Mouse (Mus musculus) MEL (cell line): Measurements from ENCODE around the gene Metrn. TPM values are rescaled to one million over a fixed set of nuclear protein-coding genes. Genes with fewer than 3 reads are reported as not detected.
A peak's percentile ranks its signal among the peaks of the same experiment; 100 is the strongest.

Source experiments
- DNase-seq: peaks from one replicate; pipeline ENCODE4 v3.0.0; 2011; ENCODE audit warnings: low read depth, low spot score
- H3K27ac ChIP-seq: 2 replicates; pipeline ENCODE4 v1.5.1; 2012; ENCODE audit warnings: low read depth, mild to moderate bottlenecking, control low read depth, low read length, moderate library complexity; ENCODE audit not compliant: control insufficient read depth
- H3K27me3 ChIP-seq, 2 experiments: fragments of 150-350 bp in 1 of 2; sonication (generic) in 1 of 2; 2 replicates each; pipeline ENCODE4 v1.6.1; 2012; ENCODE audit warnings: low read length in 2 of 2, mild to moderate bottlenecking in 2 of 2, improper control_type of control experiment in 1 of 2, moderate library complexity in 1 of 2; ENCODE audit not compliant: insufficient read depth in 2 of 2, control insufficient read depth in 1 of 2
- H3K36me3 ChIP-seq, 2 experiments: 2 replicates each; pipeline ENCODE4 v1.6.1; 2012 to 2014; ENCODE audit warnings: low read length in 2 of 2, improper control_type of control experiment in 1 of 2, inconsistent platforms in 1 of 2, mild to moderate bottlenecking in 1 of 2; ENCODE audit not compliant: insufficient read depth in 2 of 2, control insufficient read depth in 1 of 2
- H3K4me1 ChIP-seq, 2 experiments: fragments of 150-350 bp in 1 of 2; sonication (generic) in 1 of 2; 2 replicates each; pipeline ENCODE4 v1.6.1; 2012; ENCODE audit warnings: low read length in 2 of 2, improper control_type of control experiment in 1 of 2, mild to moderate bottlenecking in 1 of 2; ENCODE audit not compliant: insufficient read depth in 2 of 2, control insufficient read depth in 1 of 2
- H3K4me3 ChIP-seq, 2 experiments: fragments of 150-350 bp in 1 of 2; sonication (generic) in 1 of 2; 2 replicates each; pipeline ENCODE4 v1.5.1; 2012; ENCODE audit warnings: low read depth in 2 of 2, low read length in 2 of 2, mild to moderate bottlenecking in 2 of 2, moderate library complexity in 2 of 2, control low read depth in 1 of 2, improper control_type of control experiment in 1 of 2; ENCODE audit not compliant: control insufficient read depth in 1 of 2, insufficient read depth in 1 of 2
- H3K79me2 ChIP-seq: 2 replicates; pipeline ENCODE4 v1.6.1; 2012; ENCODE audit warnings: mild to moderate bottlenecking, low read length, moderate library complexity; ENCODE audit not compliant: control insufficient read depth, poor library complexity, insufficient read depth
- H3K9ac ChIP-seq: 2 replicates; pipeline ENCODE4 v1.6.1; 2012; ENCODE audit warnings: low read depth, mild to moderate bottlenecking, control low read depth, low read length, moderate library complexity; ENCODE audit not compliant: control insufficient read depth, poor library complexity, severe bottlenecking
- H3K9me3 ChIP-seq: fragments of 150-350 bp; sonication (generic); replicated peaks from 2 replicates; pipeline ENCODE4 v1.6.1; 2012; ENCODE audit warnings: mild to moderate bottlenecking, low read length, improper control_type of control experiment, moderate library complexity; ENCODE audit not compliant: insufficient read depth
- BHLHE40 ChIP-seq: IDR thresholded peaks from 2 replicates; pipeline ENCODE4 v1.6.1; 2012; ENCODE audit warnings: low read depth, mild to moderate bottlenecking, inconsistent platforms, low read length, improper control_type of control experiment, borderline replicate concordance
- E2F4 ChIP-seq: IDR thresholded peaks from 2 replicates; pipeline ENCODE4 v1.6.1; 2011; ENCODE audit warnings: low read depth, low read length, improper control_type of control experiment, borderline replicate concordance
- ETS1 ChIP-seq: IDR thresholded peaks from 2 replicates; pipeline ENCODE4 v1.6.1; 2012; ENCODE audit warnings: low read depth, mild to moderate bottlenecking, inconsistent platforms, low read length, improper control_type of control experiment, moderate library complexity
- HCFC1 ChIP-seq: IDR thresholded peaks from 2 replicates; pipeline ENCODE4 v1.6.1; 2012; ENCODE audit warnings: low read depth, mild to moderate bottlenecking, inconsistent platforms, low read length, improper control_type of control experiment, moderate library complexity
- KAT2A ChIP-seq: conservative IDR thresholded peaks from 2 replicates; pipeline ENCODE4 v1.6.1; 2012; ENCODE audit warnings: low read depth, low read length, improper control_type of control experiment, inconsistent platforms
- MAZ ChIP-seq: IDR thresholded peaks from 2 replicates; pipeline ENCODE4 v1.6.1; 2012; ENCODE audit warnings: low read depth, mild to moderate bottlenecking, inconsistent platforms, low read length, improper control_type of control experiment
- MEF2A ChIP-seq: IDR thresholded peaks from 2 replicates; pipeline ENCODE4 v1.6.1; 2014; ENCODE audit warnings: low read depth, mild to moderate bottlenecking, inconsistent platforms, low read length, improper control_type of control experiment; ENCODE audit not compliant: poor library complexity, insufficient replicate concordance, severe bottlenecking; ENCODE audit errors: extremely low read depth
- MYB ChIP-seq: IDR thresholded peaks from 2 replicates; pipeline ENCODE4 v1.6.1; 2011; ENCODE audit warnings: mild to moderate bottlenecking, low read depth, low read length, improper control_type of control experiment
- MYC ChIP-seq: IDR thresholded peaks from 2 replicates; pipeline ENCODE4 v1.6.1; 2011; ENCODE audit warnings: low read depth, mild to moderate bottlenecking, low read length, improper control_type of control experiment, moderate library complexity
- NELFE ChIP-seq: IDR thresholded peaks from 2 replicates; pipeline ENCODE4 v1.6.1; 2011; ENCODE audit warnings: low read depth, low read length, improper control_type of control experiment
- POLR2A ChIP-seq, 2 experiments: IDR thresholded peaks; 2 replicates each; pipeline ENCODE4 v1.6.1; 2011 to 2012; ENCODE audit warnings: low read length in 2 of 2, mild to moderate bottlenecking in 2 of 2, control low read depth in 1 of 2, improper control_type of control experiment in 1 of 2, low read depth in 1 of 2, moderate library complexity in 1 of 2; ENCODE audit not compliant: control insufficient read depth in 1 of 2, insufficient read depth in 1 of 2, poor library complexity in 1 of 2
- POLR2AphosphoS2 ChIP-seq: IDR thresholded peaks from 2 replicates; pipeline ENCODE4 v1.6.1; 2011; ENCODE audit warnings: low read length, improper control_type of control experiment
- RAD21 ChIP-seq: IDR thresholded peaks from 2 replicates; pipeline ENCODE4 v1.6.1; 2011; ENCODE audit warnings: mild to moderate bottlenecking, low read depth, low read length, improper control_type of control experiment
- UBTF ChIP-seq: IDR thresholded peaks from 2 replicates; pipeline ENCODE4 v1.6.1; 2012; ENCODE audit warnings: low read depth, mild to moderate bottlenecking, inconsistent platforms, low read length, improper control_type of control experiment, moderate library complexity, borderline replicate concordance; ENCODE audit not compliant: insufficient read depth
- USF1 ChIP-seq: IDR thresholded peaks from 2 replicates; pipeline ENCODE4 v1.6.1; 2014; ENCODE audit warnings: low read depth, mild to moderate bottlenecking, inconsistent platforms, low read length, improper control_type of control experiment, moderate library complexity
- USF2 ChIP-seq, 2 experiments: IDR thresholded peaks; 2 replicates each; pipeline ENCODE4 v1.6.1; 2011 to 2012; ENCODE audit warnings: improper control_type of control experiment in 2 of 2, low read length in 2 of 2, borderline replicate concordance in 1 of 2, inconsistent platforms in 1 of 2, low read depth in 1 of 2, mild to moderate bottlenecking in 1 of 2; ENCODE audit not compliant: insufficient read depth in 1 of 2
- ZC3H11A ChIP-seq: IDR thresholded peaks from 2 replicates; pipeline ENCODE4 v1.6.1; 2012; ENCODE audit warnings: low read depth, mild to moderate bottlenecking, inconsistent platforms, low read length, improper control_type of control experiment
- polyA plus RNA-seq, 2 experiments: library from polyadenylated mRNA; stranded (reverse) in 1 of 2; unstranded in 1 of 2; fragments of >175 nt in 1 of 2; fragments of >200 nt in 1 of 2; gene quantifications; 2 replicates each; pipeline versions ENCODE4 v1.2.1 to v1.2.4; 2012; ENCODE audit warnings: low replicate concordance in 2 of 2, low read depth in 1 of 2; ENCODE audit not compliant: insufficient read length in 2 of 2, insufficient read depth in 1 of 2, missing spikeins in 1 of 2
- total RNA-seq: library from RNA; depleted of rRNA; stranded (reverse); fragments of 300-350 nt; gene quantifications from 2 replicates; pipeline ENCODE4 v1.2.3, GENCODE M21; 2012

Gene Metrn
- total and polyA plus RNA-seq, 3 experiments, result 95.7 to 116 TPM; not detected in 1

GRCm38 (mm10) chr17:25801029-25801428, 4.1 kb upstream of the Metrn start (continued):
- TF ChIP-seq ZC3H11A, result peak; percentile 95
- TF ChIP-seq HCFC1, result peak; percentile 63
- no peak for TF ChIP-seq POLR2AphosphoS2
- TF ChIP-seq MAZ, result no peak; the same call in 1 of the 2 replicates
- no peak for TF ChIP-seq USF1
- TF ChIP-seq ETS1, result no peak
- no peak for TF ChIP-seq MYB
- TF ChIP-seq NELFE, result no peak
- no peak; the same call in none of the 2 replicates for TF ChIP-seq RAD21
- TF ChIP-seq MYC, result no peak
- TF ChIP-seq KAT2A, result no peak
- TF ChIP-seq, all 39 proteins: peak for 9

GRCm38 (mm10) chr17:25796211-25796771, 645 bp downstream of the Metrn start:
- no peaks in the 10 kb centered on the region for H3K27me3 ChIP-seq
- H3K27ac ChIP-seq, result no peak overlapping the region
- peak; percentile 40 for DNase-seq
- H3K4me1 ChIP-seq, result peaks cover 0 to 24% of the 10 kb centered on the region in 2 experiments; a peak in 1 of 4 replicates
- H3K79me2 ChIP-seq, result peaks cover 19% of the 10 kb centered on the region
- peak overlapping the region; percentile 73 for H3K9ac ChIP-seq
- H3K36me3 ChIP-seq, result peaks cover 0 to 4% of the 10 kb centered on the region in 2 experiments; a peak in 1 of 4 replicates
- H3K4me3 ChIP-seq, result peak overlapping the region; percentile 69 to 95
- no peaks in the 10 kb centered on the region for H3K9me3 ChIP-seq
- 0 out of 4 replicates have a peak, but pooled peaks of 1 of the 2 experiments have one; percentile 1 for TF ChIP-seq POLR2A (IDR thresholded peaks at IDR 0.05; ENCODE audit: control insufficient read depth in 1 of 2, insufficient read depth in 1 of 2, low read depth in 1 of 2, low read length in 2 of 2, poor library complexity in 1 of 2)
- TF ChIP-seq BHLHE40, result no peak
- TF ChIP-seq, all 39 proteins: peak for 1

- no peak for DNase-seq
- H3K27ac ChIP-seq, result no peak within 1 kb of the TSS
- peaks cover 0 to 8% of the 10 kb centered on the region in 2 experiments; a peak in 1 of 4 replicates for H3K36me3 ChIP-seq
- H3K4me1 ChIP-seq, result peaks cover 0 to 29% of the 10 kb centered on the region in 2 experiments; a peak in 2 of 4 replicates
- peaks cover 20% of the 10 kb centered on the region for H3K79me2 ChIP-seq
- no peaks in the 10 kb centered on the region for H3K27me3 ChIP-seq
- H3K4me3 ChIP-seq, result peak within 1 kb of the TSS; percentile 69 to 95
- TF ChIP-seq MEF2A (no peak), USF2 (IDR thresholded peaks at IDR 0.05; ENCODE audit: borderline replicate concordance in 1 of 2, insufficient read depth in 1 of 2, low read depth in 1 of 2, low read length in 2 of 2) (no peak), E2F4 (no peak), UBTF (no peak), MYB (no peak)
- TF ChIP-seq, all 39 proteins: peak for 0
- Histone ChIP-seq H3K9me3 (no peaks in the 10 kb centered on the region), H3K9ac (peak within 1 kb of the TSS; percentile 73)
Observed at GRCm38 (mm10) chr17:25795609-25796092, 1.3 kb downstream of the Metrn start, which contains the start of gene AC134908.4. TSS of gene AC134908.4 (minus strand) at chr17:25795659.
